Mouse (Mus musculus) C2C12 (cell line): ENCODE data around the gene Olfr1359.

Experiments used
- CEBPB ChIP-seq: IDR thresholded peaks from one replicate; pipeline ENCODE4 v1.6.1; 2011; ENCODE audit warnings: low read depth, mild to moderate bottlenecking, control low read depth, moderate library complexity
- CTCF ChIP-seq: IDR thresholded peaks from one replicate; pipeline ENCODE4 v1.5.1; 2011; ENCODE audit not compliant: control insufficient read depth, insufficient read depth, insufficient read length
- FOSL1 ChIP-seq: IDR thresholded peaks from one replicate; pipeline ENCODE4 v1.8.0; 2011; ENCODE audit warnings: mild to moderate bottlenecking, low read length; ENCODE audit not compliant: poor library complexity, insufficient read depth, severe bottlenecking
- MAX ChIP-seq: IDR thresholded peaks from one replicate; pipeline ENCODE4 v1.6.1; 2011; ENCODE audit warnings: mild to moderate bottlenecking, control low read depth
- MYOD1 ChIP-seq: IDR thresholded peaks from one replicate; pipeline ENCODE4 v1.6.1; 2011; ENCODE audit warnings: low read depth; ENCODE audit not compliant: control insufficient read depth, insufficient read length
- MYOG ChIP-seq: IDR thresholded peaks from one replicate; pipeline ENCODE4 v1.6.1; 2011; ENCODE audit not compliant: control insufficient read depth, insufficient read length; ENCODE audit errors: extremely low read depth
- USF1 ChIP-seq: IDR thresholded peaks from one replicate; pipeline ENCODE4 v1.6.1; 2011; ENCODE audit warnings: low read depth, mild to moderate bottlenecking, control low read depth, moderate library complexity

DNA sequence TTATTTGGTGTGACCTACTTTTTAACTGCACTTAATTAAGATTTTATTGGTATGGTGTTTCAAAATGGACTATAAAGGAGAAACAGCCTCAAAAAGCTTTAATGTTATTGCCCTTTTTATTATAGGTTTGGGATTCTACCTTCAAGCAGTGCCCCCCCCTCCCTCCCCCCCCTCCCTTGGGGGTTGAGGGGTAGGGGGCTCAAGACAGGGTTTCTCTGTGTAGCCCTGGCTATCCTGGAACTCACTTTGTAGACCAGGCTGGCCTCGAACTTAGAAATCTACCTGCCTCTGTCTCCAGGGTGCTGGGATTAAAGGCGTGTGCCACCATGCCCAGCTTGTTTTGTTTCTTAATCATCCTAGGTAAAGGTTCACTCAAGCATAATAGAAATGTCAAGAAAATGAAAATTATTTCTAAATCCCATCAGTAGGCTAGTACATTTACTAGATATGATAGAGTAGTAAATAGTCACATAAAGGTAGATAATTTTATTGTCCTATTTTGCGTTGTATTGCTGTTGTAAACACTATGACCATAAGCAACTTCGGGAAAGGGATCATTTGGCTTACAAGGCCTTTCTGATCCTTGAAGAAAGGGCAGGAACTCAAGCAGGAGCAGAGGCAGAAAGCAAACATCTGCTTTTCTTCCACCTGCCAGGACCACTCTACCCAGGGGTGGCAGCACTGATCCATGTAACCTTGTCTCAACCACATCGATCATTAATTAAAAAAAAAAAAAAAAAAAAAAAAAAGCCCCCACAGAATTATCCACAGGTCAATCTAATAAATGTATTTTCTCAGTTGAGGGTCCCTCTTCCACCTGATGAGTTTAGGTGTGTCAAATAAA lies 25.3 kb downstream of the Olfr1359 start:
- TF ChIP-seq CEBPB (no peak), CTCF (no peak), USF1 (no peak), MYOD1 (no peak), MYOG (no peak), MAX (no peak), FOSL1 (no peak)
